Mouse (Mus musculus) megakaryocyte-erythroid progenitor cell, adult 5-6 weeks (primary cell): ENCODE results near the gene Ccdc9b. TPM values are rescaled to one million over a fixed set of nuclear protein-coding genes. Genes with fewer than 3 reads are reported as not detected.

Experiments
- ATAC-seq: replicated peaks from 2 replicates; pipeline ENCODE4 v1.8.0; 2016; ENCODE audit warnings: mild to moderate bottlenecking, inconsistent platforms; ENCODE audit not compliant: severe bottlenecking, poor library complexity, low FRiP score, low TSS enrichment
- total RNA-seq, 2 experiments: library from RNA; stranded (forward) in 1 of 2; stranded (reverse) in 1 of 2; fragments of 200-1000, 215-1000 nt in 1 of 2; fragments of >200 nt in 1 of 2; fragmentation: Nextera tagmentation in 1 of 2; gene quantifications; 2 replicates each; pipeline ENCODE4 v1.2.3; 2014 to 2017

The Ccdc9b gene
- total RNA-seq, 2 experiments from 2014 or later: 0.09 to 1.5 TPM

- peak; percentile 88 for ATAC-seq
Measured at GRCm38 (mm10) chr2:118779504-118780480, 17.3 kb upstream of the Ccdc9b start, which contains the start of gene Disp2. Gene Disp2, plus strand, starts transcription at chr2:118779719.

- no peak for ATAC-seq
Measured at GRCm38 (mm10) chr2:118779065-118779464, 16.6 kb upstream of the Ccdc9b start.

- ATAC-seq: no peak
Measured at GRCm38 (mm10) chr2:118778418-118778817, 16.0 kb upstream of the Ccdc9b start.

- ATAC-seq: no peak
Measured at GRCm38 (mm10) chr2:118776295-118776694, 13.8 kb upstream of the Ccdc9b start.

GRCm38 (mm10) chr2:118775846-118776245 is 13.4 kb upstream of the Ccdc9b start:
- ATAC-seq: no peak

GRCm38 (mm10) chr2:118775396-118775795 is 12.9 kb upstream of the Ccdc9b start:
- no peak for ATAC-seq

GRCm38 (mm10) chr2:118774536-118774935 is 12.1 kb upstream of the Ccdc9b start:
- no peak for ATAC-seq

- no peak for ATAC-seq
Measured at GRCm38 (mm10) chr2:118772158-118772874, 9.9 kb upstream of the Ccdc9b start, which contains the start of gene Phgr1. Gene Phgr1, plus strand, starts transcription at chr2:118772769.

- no peak for ATAC-seq
Measured at GRCm38 (mm10) chr2:118766041-118767033, 3.9 kb upstream of the Ccdc9b start.

- ATAC-seq: no peak
Measured at GRCm38 (mm10) chr2:118764875-118765274, 2.4 kb upstream of the Ccdc9b start.

GRCm38 (mm10) chr2:118764094-118764831 is 1.8 kb upstream of the Ccdc9b start:
- no peak for ATAC-seq

GRCm38 (mm10) chr2:118763469-118763868 is 1.0 kb upstream of the Ccdc9b start:
- no peak for ATAC-seq

- ATAC-seq: peak; percentile 27
Measured at GRCm38 (mm10) chr2:118762784-118763148, 305 bp upstream of the Ccdc9b start.

GRCm38 (mm10) chr2:118761358-118761757 is 1.1 kb downstream of the Ccdc9b start:
- no peak for ATAC-seq

GRCm38 (mm10) chr2:118760311-118761025 is 2.0 kb downstream of the Ccdc9b start:
- ATAC-seq: no peak

- ATAC-seq: peak; percentile 48; the same call in 1 of the 2 replicates
Measured at GRCm38 (mm10) chr2:118759828-118760227, 2.6 kb downstream of the Ccdc9b start.

- ATAC-seq: no peak
Measured at GRCm38 (mm10) chr2:118756103-118756502, 6.4 kb downstream of the Ccdc9b start.

- no peak for ATAC-seq
Measured at GRCm38 (mm10) chr2:118755407-118755806, 7.1 kb downstream of the Ccdc9b start.
